Mouse (Mus musculus) liver, adult 2 months (tissue): ENCODE data around the gene Pigf. TPM values are rescaled to one million over a fixed set of nuclear protein-coding genes. Genes with fewer than 3 reads are reported as not detected.

Source experiments
- DNase-seq: peaks from one replicate; pipeline ENCODE4 v3.0.0-alpha.2; 2011; ENCODE audit warnings: low read depth, low spot score; ENCODE audit errors: extremely low read depth
- H3K27ac ChIP-seq: fragments of 200-500 bp; replicated peaks from 2 replicates; pipeline ENCODE4 v1.5.1; 2012; ENCODE audit warnings: low read depth, mild to moderate bottlenecking, control low read depth, inconsistent platforms, low read length; ENCODE audit not compliant: insufficient read depth
- H3K27me3 ChIP-seq: fragments of 200-500 bp; 2 replicates; pipeline ENCODE4 v1.6.1; 2012; ENCODE audit warnings: mild to moderate bottlenecking, moderate library complexity, low read length, inconsistent platforms; ENCODE audit not compliant: control insufficient read depth, insufficient read depth
- H3K36me3 ChIP-seq: fragments of 200-500 bp; 2 replicates; pipeline ENCODE4 v1.6.1; 2012; ENCODE audit warnings: low read length, inconsistent platforms; ENCODE audit not compliant: control insufficient read depth, insufficient read depth
- H3K4me1 ChIP-seq: fragments of 200-500 bp; 2 replicates; pipeline ENCODE4 v1.6.1; 2011; ENCODE audit warnings: low read length; ENCODE audit not compliant: control insufficient read depth, insufficient read depth
- H3K4me3 ChIP-seq: fragments of 200-500 bp; 2 replicates; pipeline ENCODE4 v1.5.1; 2011; ENCODE audit warnings: low read depth, mild to moderate bottlenecking, control low read depth, low read length, moderate library complexity; ENCODE audit not compliant: insufficient read depth
- H3K79me2 ChIP-seq: fragments of 200-500 bp; 2 replicates; pipeline ENCODE4 v1.6.1; 2012; ENCODE audit warnings: inconsistent platforms, mild to moderate bottlenecking, low read length, moderate library complexity; ENCODE audit not compliant: control insufficient read depth, insufficient read depth
- H3K9ac ChIP-seq: fragments of 200-500 bp; 2 replicates; pipeline ENCODE4 v1.6.1; 2012; ENCODE audit warnings: low read depth, mild to moderate bottlenecking, control low read depth, inconsistent platforms, low read length
- CTCF ChIP-seq: fragments of 200-500 bp; IDR thresholded peaks from 2 replicates; pipeline ENCODE4 v1.5.1; 2011; ENCODE audit warnings: low read depth, low read length, control low read depth
- POLR2A ChIP-seq: fragments of 200-500 bp; IDR thresholded peaks from 2 replicates; pipeline ENCODE4 v1.6.1; 2011; ENCODE audit warnings: low read length, control low read depth; ENCODE audit not compliant: insufficient read depth; ENCODE audit errors: extremely low read depth
- WGBS: fragments of 180-500 bp; shearing (Covaris S2); methylation state at CpG from one replicate; pipeline ENCODE4 v1.1.7; 2018; 5-methylcytosine and 5-hydroxymethylcytosine counted together
- polyA plus RNA-seq: library from polyadenylated mRNA; depleted of rRNA; stranded (reverse); fragments of >200 nt; gene quantifications from 2 replicates; pipeline ENCODE4 v1.2.3, GENCODE M21; 2012; rRNA removed
- total RNA-seq: library from RNA; depleted of rRNA; stranded (reverse); fragments of >200 nt; gene quantifications from 2 replicates; pipeline ENCODE4 v1.2.3, GENCODE M21; 2014; rRNA removed

The Pigf gene
- total and polyA plus RNA-seq, 2 experiments = 3.2 to 9.1 TPM

GRCm38 (mm10) chr17:86957968-86958367 is 67.2 kb downstream of the Pigf start:
- Histone ChIP-seq H3K27me3 (no peaks in the 10 kb centered on the region), H3K9ac (no peak overlapping the region), H3K79me2 (no peaks in the 10 kb centered on the region), H3K4me1 (no peaks in the 10 kb centered on the region), H3K36me3 (no peaks in the 10 kb centered on the region), H3K27ac (no peak overlapping the region), H3K4me3 (no peak overlapping the region)
- TF ChIP-seq POLR2A = no peak
- no peak for TF ChIP-seq CTCF
- no peak for DNase-seq
- WGBS = 84% methylated on average over 14 of the region's 14 CpGs

- WGBS = 95% methylated on average over 5 of the region's 5 CpGs
- no peaks in the 10 kb centered on the region for H3K4me1 ChIP-seq
- TF ChIP-seq CTCF (no peak), POLR2A (no peak)
These were observed 68.0 kb downstream of the Pigf start for GRCm38 (mm10) chr17:86957239-86957638.

GRCm38 (mm10) chr17:86948801-86949200 is 76.4 kb downstream of the Pigf start:
- Histone ChIP-seq H3K36me3 (no peaks in the 10 kb centered on the region), H3K27ac (no peak overlapping the region), H3K4me1 (no peaks in the 10 kb centered on the region), H3K27me3 (no peaks in the 10 kb centered on the region), H3K9ac (no peak overlapping the region), H3K4me3 (no peak overlapping the region), H3K79me2 (no peaks in the 10 kb centered on the region)
- no peak for DNase-seq
- TF ChIP-seq POLR2A = no peak
- no peak for TF ChIP-seq CTCF
- 84% methylated on average over 6 of the region's 6 CpGs for WGBS

More at GRCm38 (mm10) chr17:86957239-86957638, 68.0 kb downstream of the Pigf start:
- H3K9ac ChIP-seq = no peak overlapping the region
- H3K79me2 ChIP-seq = no peaks in the 10 kb centered on the region
- H3K27me3 ChIP-seq = no peaks in the 10 kb centered on the region
- DNase-seq = no peak
- no peaks in the 10 kb centered on the region for H3K36me3 ChIP-seq
- no peak overlapping the region for H3K4me3 ChIP-seq
- H3K27ac ChIP-seq = no peak overlapping the region

DNA sequence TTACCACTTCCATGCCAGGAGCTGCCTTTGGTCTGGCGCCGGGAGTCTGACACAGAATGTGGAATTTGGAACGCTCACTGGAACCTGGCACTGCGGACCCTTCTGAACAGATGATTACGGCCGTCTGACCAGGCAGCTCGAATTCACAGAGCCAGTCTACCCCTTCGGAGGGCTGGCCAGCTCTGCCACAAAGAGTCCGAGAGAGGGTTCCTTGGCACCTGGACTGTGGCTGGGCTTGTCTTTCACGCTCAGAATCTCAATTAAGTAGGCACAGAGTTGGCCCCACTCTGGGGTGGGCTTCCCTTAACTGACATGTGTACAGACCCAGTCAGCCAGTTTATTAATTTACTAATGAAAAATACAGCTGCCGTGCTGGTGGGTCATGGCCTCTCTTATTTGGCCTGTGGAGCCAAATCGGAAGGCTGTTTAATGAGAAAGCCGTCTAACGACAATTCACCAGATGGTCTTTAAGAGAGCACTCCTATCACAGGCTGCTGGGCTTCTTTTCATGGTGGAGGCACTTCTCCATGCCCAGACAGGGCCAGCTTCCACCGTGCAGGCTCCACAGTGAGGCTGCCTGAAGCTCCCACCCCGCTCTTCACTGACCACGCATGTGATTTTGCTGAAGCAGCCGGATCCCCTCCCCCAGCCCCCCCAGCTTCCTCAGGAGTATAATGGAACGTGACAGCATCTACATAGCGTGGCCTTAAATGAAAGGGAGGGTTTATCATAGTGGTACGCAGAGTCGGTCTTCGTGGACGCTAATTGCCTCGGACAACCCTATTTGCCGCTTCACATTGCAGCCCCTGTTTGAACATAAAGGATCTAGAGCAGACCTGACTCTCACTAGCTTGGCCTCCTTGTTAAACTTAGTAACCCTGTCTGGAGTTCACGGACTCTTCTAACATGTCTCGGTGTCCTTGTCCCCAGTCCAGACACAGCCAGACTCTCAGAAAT is 77.1 kb downstream of the Pigf start, which contains the start of gene Atp6v1e2:
TSS of gene Atp6v1e2 (minus strand) at position 58 of the 957 bp plus-strand sequence.
- Histone ChIP-seq H3K27me3 (no peaks in the 10 kb centered on the region), H3K27ac (no peak within 1 kb of the TSS), H3K79me2 (no peaks in the 10 kb centered on the region), H3K36me3 (no peaks in the 10 kb centered on the region), H3K4me1 (no peaks in the 10 kb centered on the region), H3K4me3 (no peak within 1 kb of the TSS), H3K9ac (no peak within 1 kb of the TSS)
- 88% methylated on average over 28 of the region's 28 CpGs for WGBS
- DNase-seq = no peak
- no peak for TF ChIP-seq POLR2A
- no peak for TF ChIP-seq CTCF

Other genes starting within 250 kb of the Pigf start
- gene Tmem247, start 108.1 kb downstream of the Pigf start, total RNA-seq = not detected in 2 replicates
- not detected in 2 replicates for gene Tmem247, start 108.1 kb downstream of the Pigf start, polyA plus RNA-seq
- not detected in 2 replicates for gene Atp6v1e2, start 77.5 kb downstream of the Pigf start, total RNA-seq
- not detected in 2 replicates for gene Atp6v1e2, start 77.5 kb downstream of the Pigf start, polyA plus RNA-seq
- gene Rhoq, start 62.3 kb downstream of the Pigf start, total RNA-seq = 5.2 and 5.7 TPM in 2 replicates
- 3.2 and 4.1 TPM in 2 replicates for gene Rhoq, start 62.3 kb downstream of the Pigf start, polyA plus RNA-seq
- 26.6 and 26.9 TPM in 2 replicates for gene Cript, start 144 bp upstream of the Pigf start, total RNA-seq
- gene Cript, start 144 bp upstream of the Pigf start, polyA plus RNA-seq = 7.4 and 9.7 TPM in 2 replicates
- 4.8 and 5.2 TPM in 2 replicates for gene Socs5, start 82.3 kb upstream of the Pigf start, total RNA-seq
- 2.4 and 2.9 TPM in 2 replicates for gene Socs5, start 82.3 kb upstream of the Pigf start, polyA plus RNA-seq
- 223 and 231 TPM in 2 replicates for gene Mcfd2, start 240.5 kb upstream of the Pigf start, total RNA-seq
- gene Mcfd2, start 240.5 kb upstream of the Pigf start, polyA plus RNA-seq = 263 and 314 TPM in 2 replicates